Mouse (Mus musculus) kidney, postnatal 36 days (tissue): Measurements from ENCODE around the gene Bola1.
"Not testable (repeated sequence)": the region's sequence is repeated elsewhere in the genome, so short reads cannot be mapped to it uniquely, and the experiment has no call there.

Source experiments
- DNase-seq, 2 experiments: peaks; one replicate each; pipeline ENCODE4 v3.0.0; 2021 to 2022; ENCODE audit warnings: mixed read lengths in 2 of 2

Gene Bola1

DNA sequence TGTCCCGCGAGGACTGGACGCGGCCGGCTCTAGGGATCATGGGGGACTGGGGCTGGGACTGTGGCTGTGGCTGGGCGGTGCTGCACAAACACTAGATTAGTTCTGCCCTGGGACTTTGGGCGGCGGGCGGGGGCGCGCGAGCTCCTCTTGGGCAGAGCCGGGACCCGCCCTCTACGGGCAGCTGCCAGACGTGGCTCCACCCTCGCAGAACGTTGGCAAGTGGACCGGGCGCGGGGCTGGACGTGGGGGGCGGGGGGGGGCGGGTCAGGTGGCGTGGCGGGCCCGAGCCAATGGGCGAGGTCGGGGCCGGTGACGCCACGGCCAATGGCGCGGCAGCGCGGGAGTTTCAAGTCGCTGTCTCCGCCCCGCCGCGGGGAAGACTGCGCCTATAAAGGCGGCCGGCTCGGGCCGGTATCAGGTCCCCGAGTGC lies 26.9 kb upstream of the Bola1 start, which contains the start of gene Hist2h3c1:
Gene Hist2h3c1 (plus strand): TSS at position 259 of the 430 bp plus-strand sequence.
- DNase-seq = not testable (repeated sequence)

DNA sequence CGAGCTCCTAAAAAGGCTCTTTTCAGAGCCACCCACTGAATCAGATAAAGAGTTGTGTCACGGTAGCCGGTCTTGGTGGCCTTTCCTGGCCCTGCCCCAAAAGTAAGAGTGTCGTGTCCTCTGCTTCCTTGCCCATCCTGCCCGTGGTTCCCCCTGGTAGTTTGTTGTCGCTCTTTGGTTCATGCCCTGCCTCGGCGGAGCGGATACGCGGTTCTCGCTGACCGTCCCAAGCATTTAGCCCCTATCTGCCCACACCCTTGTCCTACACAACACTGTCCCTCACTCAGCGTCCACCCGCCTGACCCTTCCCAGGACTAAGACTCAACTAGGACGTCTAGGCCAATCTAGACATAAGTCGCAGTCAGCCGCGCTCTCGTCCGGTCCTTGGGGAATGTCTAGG lies 26.5 kb upstream of the Bola1 start:
- not testable (repeated sequence) for DNase-seq

GRCm38 (mm10) chr3:96245003-96245886 lies 25.7 kb upstream of the Bola1 start, which contains the start of gene Hist2h2aa1:
Gene Hist2h2aa1 (plus strand): TSS chr3:96245497.
- DNase-seq = peak; percentile 86

DNA sequence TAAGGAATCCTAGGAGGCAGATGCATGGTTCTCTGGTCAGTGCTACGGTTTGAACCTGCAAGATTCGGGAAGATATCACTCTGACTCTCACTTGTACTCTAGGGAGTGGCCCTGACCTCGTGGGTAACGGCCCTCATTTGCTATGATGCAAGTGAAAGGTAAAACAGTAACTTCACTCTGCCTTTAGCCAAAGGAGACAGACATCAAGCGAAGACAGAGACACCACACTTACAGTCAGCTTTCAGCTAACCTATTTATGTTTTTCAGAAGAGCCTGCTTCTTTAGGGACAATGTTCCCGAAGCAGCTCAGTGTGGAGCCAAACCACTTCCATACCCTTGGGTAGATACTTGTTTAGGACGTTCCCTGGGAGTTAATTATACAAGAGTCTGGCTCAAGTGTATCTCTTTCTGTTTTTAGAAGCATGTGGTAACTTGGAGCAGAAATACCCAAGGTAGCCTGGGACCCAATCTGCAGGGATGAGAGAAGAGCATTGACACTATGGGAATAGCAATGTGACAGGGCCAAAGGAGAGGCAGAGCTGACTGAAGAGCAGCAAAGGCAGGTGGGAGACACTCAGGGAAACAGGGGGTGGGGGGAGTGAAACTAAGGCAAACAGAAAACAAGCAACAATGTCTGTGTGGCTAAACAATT lies 24.5 kb upstream of the Bola1 start:
- peak; percentile 40 to 50 for DNase-seq

- DNase-seq = no peak
Observed at GRCm38 (mm10) chr3:96240799-96241197, 21.3 kb upstream of the Bola1 start.

DNA sequence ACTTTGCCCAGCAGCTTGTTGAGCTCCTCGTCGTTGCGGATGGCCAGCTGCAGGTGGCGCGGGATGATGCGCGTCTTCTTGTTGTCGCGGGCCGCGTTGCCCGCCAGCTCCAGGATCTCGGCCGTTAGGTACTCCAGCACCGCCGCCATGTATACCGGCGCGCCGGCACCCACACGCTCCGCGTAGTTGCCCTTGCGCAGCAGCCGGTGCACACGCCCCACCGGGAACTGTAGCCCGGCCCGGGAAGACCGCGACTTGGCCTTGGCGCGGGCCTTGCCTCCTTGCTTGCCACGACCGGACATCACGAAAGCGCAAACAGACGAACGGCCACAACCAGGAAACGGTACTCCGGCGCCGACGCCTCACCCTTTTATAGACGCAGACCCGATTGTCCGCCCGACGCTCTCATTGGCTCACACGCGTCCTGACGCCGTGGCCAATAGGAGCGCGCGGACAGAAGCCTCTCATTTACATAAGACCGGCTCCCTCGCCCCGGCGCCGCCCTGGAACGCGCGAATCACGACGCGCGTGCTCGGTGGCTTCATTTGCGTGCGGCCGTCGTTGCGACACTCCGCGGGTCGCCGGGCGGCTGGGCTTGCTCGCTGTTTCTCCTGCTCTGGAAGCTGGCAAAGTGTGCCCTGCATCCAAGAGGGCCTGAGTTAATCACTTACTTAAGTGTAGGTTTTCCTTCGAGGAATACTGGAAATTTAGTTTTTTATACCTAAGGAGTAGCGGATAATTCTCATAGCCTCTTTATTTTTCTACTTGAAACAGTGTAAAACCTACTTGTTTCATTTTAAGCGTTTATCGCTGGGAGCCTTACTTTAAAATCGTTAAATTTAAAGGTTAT lies 20.7 kb upstream of the Bola1 start, which contains the start of gene Hist2h2aa2:
Gene Hist2h2aa2 (minus strand): TSS at position 328 of the 850 bp plus-strand sequence.
- peak; percentile 94 to 97 for DNase-seq

GRCm38 (mm10) chr3:96238954-96239793 lies 19.7 kb upstream of the Bola1 start, which contains the start of gene Hist2h3c2:
Gene Hist2h3c2 (minus strand): TSS chr3:96239127.
- peak in 1 of 2 experiments; percentile 24 for DNase-seq

DNA sequence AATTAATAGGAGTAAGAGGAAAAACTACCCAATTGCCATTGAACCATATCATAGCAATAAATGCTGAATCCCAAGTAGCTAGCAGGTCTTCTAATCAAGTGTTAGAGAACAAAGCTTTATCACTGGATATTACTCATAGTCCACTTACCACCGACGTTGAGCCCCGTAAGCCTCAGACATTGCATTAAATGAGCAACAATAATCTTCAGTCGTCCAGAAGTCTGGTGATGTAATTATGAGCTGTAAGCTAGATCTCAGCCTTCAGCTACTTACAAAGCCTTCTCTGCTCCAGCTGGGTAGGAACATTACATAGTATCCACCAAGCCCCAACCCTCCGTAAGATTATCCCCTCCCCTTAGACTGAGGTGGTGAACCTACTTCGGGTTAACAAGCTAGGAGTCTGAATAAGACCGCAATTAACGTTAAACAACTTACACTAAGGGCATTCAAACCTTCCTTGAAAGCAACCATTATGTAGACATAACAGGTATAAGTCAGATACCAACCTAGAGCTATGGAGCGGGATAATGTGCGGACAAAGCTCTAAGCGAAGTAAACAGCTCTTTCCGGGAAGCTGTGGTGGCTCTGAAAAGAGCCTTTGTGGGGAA lies 18.5 kb upstream of the Bola1 start:
- no peak for DNase-seq

GRCm38 (mm10) chr3:96237335-96237903 lies 17.9 kb upstream of the Bola1 start:
- no peak for DNase-seq

DNA sequence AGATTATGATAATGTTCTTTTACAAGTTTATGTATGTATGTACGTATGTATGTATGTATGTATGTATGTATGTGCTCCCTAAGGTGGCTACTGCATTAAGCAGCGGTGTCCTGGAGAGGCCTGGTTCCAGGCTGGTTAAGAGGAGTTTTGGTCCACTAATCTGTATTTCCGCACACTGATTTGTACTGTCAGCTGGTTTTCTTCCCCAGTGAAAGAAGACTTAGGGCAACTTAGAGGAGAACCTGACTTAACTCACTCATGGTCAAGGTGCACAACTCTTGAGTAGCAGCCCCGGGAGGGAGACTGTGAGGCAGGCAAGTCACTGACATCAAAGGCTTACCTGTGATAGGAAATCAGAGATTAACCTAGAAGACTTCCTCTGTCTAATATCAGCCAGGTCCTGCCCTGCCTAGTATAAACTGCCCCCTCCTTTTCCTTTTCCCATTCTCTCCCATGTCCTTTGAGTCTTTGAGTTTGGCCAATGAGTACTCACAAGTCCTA lies 17.4 kb upstream of the Bola1 start:
- no peak for DNase-seq

DNA sequence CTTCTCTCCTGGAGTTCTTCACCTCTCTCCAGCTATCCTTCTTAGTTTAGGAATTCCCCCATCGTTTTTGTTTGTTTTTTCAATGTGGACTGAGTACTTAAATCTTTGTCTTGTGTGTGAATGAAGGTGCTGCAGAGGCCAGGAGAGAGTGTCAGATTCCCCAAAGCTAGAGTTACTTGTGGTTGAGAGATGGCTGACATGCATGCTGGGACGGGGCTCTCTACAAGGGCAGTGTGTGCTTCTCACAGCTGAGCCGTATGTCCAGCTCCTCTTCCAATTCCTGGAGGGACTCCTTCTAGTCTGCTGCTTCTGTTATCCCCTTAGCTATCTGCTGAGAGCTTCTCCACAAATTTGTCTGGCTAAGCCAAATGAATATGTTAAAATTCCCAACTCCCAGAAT lies 16.3 kb upstream of the Bola1 start:
- no peak for DNase-seq

GRCm38 (mm10) chr3:96234914-96235313 lies 15.4 kb upstream of the Bola1 start:
- DNase-seq = no peak

- DNase-seq = no peak
Observed at GRCm38 (mm10) chr3:96231758-96232120, 12.2 kb upstream of the Bola1 start.

- DNase-seq = no peak
Observed at GRCm38 (mm10) chr3:96230910-96231757, 11.6 kb upstream of the Bola1 start.

DNA sequence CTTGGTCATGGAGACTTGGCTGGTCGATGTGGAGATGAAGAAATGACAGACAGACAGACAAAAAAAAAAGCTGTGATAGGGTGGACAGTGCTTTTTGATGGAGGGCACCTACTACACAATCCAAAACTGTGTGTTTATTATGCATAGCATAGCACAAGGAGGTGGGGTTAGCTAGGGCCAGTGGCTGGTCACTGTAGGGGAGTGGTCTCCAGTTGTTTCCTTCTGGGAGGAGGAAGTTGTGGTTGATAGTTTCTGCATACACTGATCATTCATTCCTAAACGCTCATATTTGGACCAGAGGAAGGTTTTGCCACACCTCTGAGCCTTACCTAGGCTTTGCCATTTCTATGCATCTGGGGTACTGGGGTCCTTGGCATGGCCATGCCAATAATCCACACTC lies 10.9 kb upstream of the Bola1 start:
- DNase-seq = no peak

DNA sequence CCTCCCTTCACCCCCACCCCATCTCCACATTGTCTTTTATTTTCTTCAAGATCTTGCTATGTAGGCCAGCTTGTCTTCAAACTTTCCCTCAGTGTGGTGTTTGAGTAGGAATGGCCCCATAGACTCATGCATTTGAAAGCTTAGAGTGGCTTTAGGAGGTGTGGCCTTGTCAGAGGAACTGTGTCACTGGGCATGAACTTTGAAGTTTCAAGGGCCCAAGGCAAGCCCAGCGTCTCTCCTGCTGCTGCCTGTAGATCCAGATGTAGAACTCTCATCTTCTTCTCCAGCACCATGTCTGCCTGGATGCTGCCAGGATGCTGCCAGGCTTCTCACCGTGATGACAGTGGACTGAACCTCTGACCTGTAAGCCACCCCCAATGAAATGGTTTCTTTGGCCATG lies 9.3 kb upstream of the Bola1 start:
- DNase-seq = no peak

DNA sequence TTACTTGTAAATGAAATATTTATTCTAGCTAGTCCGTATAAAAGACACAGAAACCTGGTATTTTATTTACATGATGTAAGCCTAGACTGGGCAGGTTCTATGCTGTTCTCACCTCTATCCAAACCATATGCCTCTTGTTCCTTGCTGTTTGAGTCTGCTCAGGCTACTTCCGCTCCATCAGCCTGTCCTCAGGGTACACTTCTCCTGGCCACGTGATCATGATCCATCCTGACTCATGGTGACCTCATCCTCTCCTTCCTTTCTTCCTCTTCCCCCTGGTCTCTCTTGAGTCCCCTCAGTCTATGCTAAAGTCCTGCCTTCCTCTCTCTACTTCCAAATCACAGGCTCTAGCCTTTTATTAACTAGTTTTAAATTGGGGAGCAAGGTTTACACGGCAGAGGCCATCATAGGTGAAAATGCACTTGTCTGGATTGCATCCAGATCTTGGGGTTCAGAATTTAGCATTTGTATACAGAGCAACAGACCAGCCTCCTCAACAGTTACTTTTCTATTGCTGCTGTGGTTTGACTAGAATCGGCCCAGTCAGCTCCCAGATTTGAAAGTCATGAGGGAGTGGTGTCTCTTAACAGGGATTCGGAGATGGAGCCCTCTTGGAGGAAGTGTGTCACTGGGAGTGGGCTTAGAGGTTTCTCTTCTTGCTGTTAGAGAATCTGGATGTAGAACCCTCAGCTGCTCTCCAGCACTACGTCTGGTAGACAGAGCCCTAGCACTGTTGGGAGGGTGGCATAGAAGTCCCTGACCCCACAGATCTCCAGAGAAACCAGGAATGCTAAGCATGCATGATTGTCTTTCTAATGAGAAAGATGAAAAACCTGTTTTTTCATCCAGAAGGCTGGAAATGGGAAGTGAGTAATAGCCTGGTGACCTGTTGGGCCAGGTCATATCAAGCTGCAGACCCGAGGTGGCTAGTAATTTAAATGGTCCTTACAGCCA lies 7.5 kb upstream of the Bola1 start:
- DNase-seq = no peak

DNA sequence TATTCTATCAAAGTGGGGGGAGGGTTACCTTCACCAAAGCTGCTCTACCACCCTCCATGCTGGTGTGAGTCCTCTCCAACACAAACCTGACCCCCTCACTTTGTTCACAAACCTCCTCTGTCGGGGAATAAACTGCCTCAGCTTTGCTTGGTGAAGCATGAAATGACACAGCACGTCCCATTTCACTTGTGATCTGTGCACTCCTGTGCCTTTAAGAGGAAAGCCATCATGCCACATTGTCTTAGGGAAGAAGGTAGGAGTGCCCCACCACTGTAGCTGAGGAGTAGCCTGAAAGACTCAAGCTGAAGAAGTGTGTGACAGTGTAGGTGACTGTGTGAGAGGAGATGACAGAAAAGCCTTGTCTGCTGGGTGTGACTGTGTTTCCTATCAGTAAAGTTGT lies 5.9 kb upstream of the Bola1 start:
- peak in 1 of 2 experiments; percentile 33 for DNase-seq

DNA sequence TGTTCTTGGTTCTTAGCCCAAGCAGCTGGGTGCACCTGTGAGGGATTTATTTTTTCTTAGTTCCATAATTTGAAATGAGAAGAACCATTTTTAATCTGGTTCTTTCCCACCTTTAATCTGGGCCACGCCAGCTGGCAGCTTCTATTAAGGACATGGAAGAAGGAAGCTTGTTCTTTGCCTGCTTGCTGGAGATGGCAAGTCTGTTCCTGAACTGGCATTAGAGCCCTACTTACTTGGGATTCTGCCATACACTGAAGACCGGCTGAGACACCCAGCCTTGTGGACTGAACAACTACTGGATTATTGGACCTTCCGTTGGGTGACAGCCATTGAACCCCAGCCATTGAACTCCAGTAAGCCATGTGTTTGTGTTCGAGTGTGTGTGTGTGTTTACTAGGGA lies 3.3 kb upstream of the Bola1 start:
- no peak for DNase-seq
